Mouse (Mus musculus) small intestine, adult 2 months (tissue): ENCODE data around the gene Tdgf1. TPM values are rescaled to one million over a fixed set of nuclear protein-coding genes. Genes with fewer than 3 reads are reported as not detected.

Experiments used
- H3K27ac ChIP-seq: fragments of 200-500 bp; 2 replicates; pipeline ENCODE4 v1.5.1; 2012; ENCODE audit warnings: low read depth, low read length, control low read depth, inconsistent platforms; ENCODE audit not compliant: insufficient read depth
- H3K27me3 ChIP-seq: fragments of 200-500 bp; 2 replicates; pipeline ENCODE4 v1.6.1; 2012; ENCODE audit warnings: mild to moderate bottlenecking, moderate library complexity, low read length, inconsistent platforms; ENCODE audit not compliant: control insufficient read depth, insufficient read depth
- H3K36me3 ChIP-seq: fragments of 200-500 bp; 2 replicates; pipeline ENCODE4 v1.6.1; 2012; ENCODE audit warnings: mild to moderate bottlenecking, low read length, control low read depth, inconsistent platforms; ENCODE audit not compliant: control insufficient read depth, insufficient read depth
- H3K4me1 ChIP-seq: fragments of 200-500 bp; 2 replicates; pipeline ENCODE4 v1.6.1; 2012; ENCODE audit warnings: low read length, inconsistent platforms, mixed read lengths; ENCODE audit not compliant: control insufficient read depth, insufficient read depth, insufficient read length
- H3K4me3 ChIP-seq: fragments of 200-500 bp; 2 replicates; pipeline ENCODE4 v1.5.1; 2012; ENCODE audit warnings: low read depth, mild to moderate bottlenecking, control low read depth, inconsistent platforms, low read length, moderate library complexity
- CTCF ChIP-seq: fragments of 200-500 bp; IDR thresholded peaks from 2 replicates; pipeline ENCODE4 v1.5.1; 2012; ENCODE audit warnings: low read depth, mild to moderate bottlenecking, control low read depth, inconsistent platforms, low read length, moderate library complexity, mixed read lengths; ENCODE audit not compliant: insufficient replicate concordance, insufficient read length; ENCODE audit errors: extremely low read depth
- POLR2A ChIP-seq: fragments of 200-500 bp; IDR thresholded peaks from 2 replicates; pipeline ENCODE4 v1.6.1; 2012; ENCODE audit warnings: low read depth, mild to moderate bottlenecking, control low read depth, inconsistent platforms, low read length, moderate library complexity
- WGBS: fragments of 180-500 bp; shearing (Covaris S2); methylation state at CpG from one replicate; pipeline ENCODE4 v1.1.7; 2018; 5-methylcytosine and 5-hydroxymethylcytosine counted together
- polyA plus RNA-seq: library from polyadenylated mRNA; depleted of rRNA; stranded (reverse); fragments of >200 nt; gene quantifications from 2 replicates; pipeline ENCODE4 v1.2.3, GENCODE M21; 2012

Gene Tdgf1
- polyA plus RNA-seq, 1 experiment, result not detected

DNA sequence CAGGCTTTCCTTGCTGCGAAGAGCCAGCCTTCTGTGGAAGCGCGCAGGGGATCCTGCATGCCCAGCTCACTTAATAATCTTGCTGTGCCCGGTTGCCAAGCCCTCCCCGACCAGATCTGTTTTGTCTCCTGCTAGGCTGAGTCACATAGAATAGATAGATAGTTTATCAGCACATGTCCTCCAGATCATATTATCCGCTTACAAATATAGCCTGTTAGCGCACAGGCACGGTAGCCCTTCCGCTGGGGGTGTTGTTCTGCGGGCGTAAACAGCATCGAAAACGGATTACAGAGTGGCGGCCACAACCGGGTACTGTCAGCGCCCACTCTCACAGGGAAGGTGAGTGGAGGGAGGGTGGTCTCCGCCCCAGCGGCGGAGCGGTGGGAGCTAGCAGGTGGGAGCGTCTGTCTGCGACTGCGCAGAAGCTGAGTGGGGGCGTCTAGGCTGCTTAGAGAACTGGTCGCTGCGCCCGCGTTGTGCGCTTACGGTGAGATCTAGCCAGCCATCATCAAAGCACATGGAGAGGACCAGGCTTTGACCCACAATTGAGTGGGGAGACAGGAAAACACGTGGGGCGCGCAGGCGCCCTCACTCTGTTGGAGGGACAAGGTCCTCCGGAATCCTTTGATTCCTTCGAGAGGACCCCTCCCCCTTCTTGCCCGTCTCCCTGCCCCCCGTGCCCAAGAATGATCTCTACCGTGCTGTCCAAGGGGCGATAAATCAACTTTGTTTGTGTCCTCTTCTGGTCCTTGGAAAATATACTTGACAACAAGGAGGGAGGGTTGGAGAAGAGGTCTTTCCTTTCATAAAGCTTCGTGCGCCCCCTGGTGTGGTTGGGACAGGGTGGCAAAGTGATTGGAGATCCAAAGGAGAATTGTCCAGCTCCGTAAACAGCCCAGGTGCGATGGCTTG is 7.8 kb upstream of the Tdgf1 start:
- H3K27ac ChIP-seq, result no peak overlapping the region
- 2% methylated on average over 44 of the region's 44 CpGs for WGBS
- 0 out of 2 replicates have a peak, but pooled peaks cover 4% of the 10 kb centered on the region for H3K27me3 ChIP-seq
- no peaks in the 10 kb centered on the region for H3K36me3 ChIP-seq
- H3K4me1 ChIP-seq, result no peaks in the 10 kb centered on the region
- H3K4me3 ChIP-seq, result peak overlapping the region; percentile 34
- TF ChIP-seq CTCF (peak; percentile 37; the same call in 1 of the 2 replicates), POLR2A (no peak)

GRCm38 (mm10) chr9:110952931-110953549 is 7.1 kb upstream of the Tdgf1 start:
- H3K27me3 ChIP-seq, result 0 out of 2 replicates have a peak, but pooled peaks cover 4% of the 10 kb centered on the region
- no peak overlapping the region for H3K27ac ChIP-seq
- no peaks in the 10 kb centered on the region for H3K36me3 ChIP-seq
- WGBS, result 47% methylated on average over 5 of the region's 5 CpGs
- no peaks in the 10 kb centered on the region for H3K4me1 ChIP-seq
- TF ChIP-seq CTCF (no peak), POLR2A (no peak)
- no peak overlapping the region for H3K4me3 ChIP-seq

- TF ChIP-seq CTCF (no peak), POLR2A (no peak)
- Histone ChIP-seq H3K4me1 (no peaks in the 10 kb centered on the region), H3K36me3 (no peaks in the 10 kb centered on the region), H3K27ac (no peak overlapping the region), H3K4me3 (no peak overlapping the region), H3K27me3 (0 out of 2 replicates have a peak, but pooled peaks cover 4% of the 10 kb centered on the region)
- WGBS, result 48% methylated on average over 6 of the region's 6 CpGs
These were observed 6.4 kb upstream of the Tdgf1 start for GRCm38 (mm10) chr9:110952398-110952797.

GRCm38 (mm10) chr9:110951866-110952265 is 5.9 kb upstream of the Tdgf1 start:
- Histone ChIP-seq H3K4me3 (no peak overlapping the region), H3K36me3 (no peaks in the 10 kb centered on the region), H3K27me3 (0 out of 2 replicates have a peak, but pooled peaks cover 4% of the 10 kb centered on the region), H3K27ac (no peak overlapping the region), H3K4me1 (no peaks in the 10 kb centered on the region)
- WGBS, result 90% methylated on average over 13 of the region's 13 CpGs
- TF ChIP-seq CTCF (no peak), POLR2A (no peak)

DNA sequence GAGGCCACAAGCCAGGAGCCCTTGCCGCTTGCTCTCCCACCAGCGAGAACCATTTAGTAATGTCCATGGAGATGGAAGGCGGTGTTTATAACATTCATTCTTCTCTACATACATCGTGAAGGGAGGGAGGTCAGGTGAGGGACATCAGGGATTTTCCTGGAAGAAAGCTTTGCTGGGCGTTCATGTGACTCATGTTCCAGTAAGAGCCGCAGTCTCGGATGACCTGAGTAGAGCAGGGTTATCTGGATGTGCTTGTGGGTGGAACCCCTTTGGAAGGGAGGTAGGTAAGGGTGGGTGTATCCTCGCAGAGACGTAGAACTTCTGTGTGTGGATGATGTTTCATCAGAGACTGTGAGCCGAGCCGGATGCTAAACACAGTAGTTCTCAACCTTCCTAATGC is 5.4 kb upstream of the Tdgf1 start, which contains the start of gene Lrrc2:
Lrrc2 (plus strand) TSS at position 149 of the 400 bp plus-strand sequence.
- H3K4me1 ChIP-seq, result no peaks in the 10 kb centered on the region
- no peak within 1 kb of the TSS for H3K4me3 ChIP-seq
- H3K27me3 ChIP-seq, result 0 out of 2 replicates have a peak, but pooled peaks cover 6% of the 10 kb centered on the region
- TF ChIP-seq POLR2A, result no peak
- TF ChIP-seq CTCF, result no peak
- no peaks in the 10 kb centered on the region for H3K36me3 ChIP-seq
- 68% methylated on average over 11 of the region's 11 CpGs for WGBS
- no peak within 1 kb of the TSS for H3K27ac ChIP-seq

DNA sequence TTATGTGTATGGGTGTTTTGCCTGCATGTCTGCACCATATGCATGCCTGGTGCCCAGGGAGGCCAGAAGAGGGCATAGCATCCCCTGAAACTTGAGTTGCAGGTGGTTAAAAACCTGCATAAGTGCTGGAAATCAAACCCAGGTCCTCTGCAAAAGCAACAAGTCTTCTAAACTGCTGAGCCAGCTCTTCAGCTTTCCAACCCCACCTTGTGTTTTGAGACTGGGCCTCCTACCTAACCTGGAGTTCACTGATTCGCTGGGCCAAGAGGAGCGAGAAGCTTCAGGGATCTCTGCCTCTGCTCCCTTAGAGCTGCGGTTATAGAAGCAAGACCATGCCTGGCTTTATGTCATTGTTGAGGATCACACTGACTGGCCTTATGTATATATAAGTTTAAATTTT is 4.2 kb upstream of the Tdgf1 start:
- Histone ChIP-seq H3K4me1 (no peaks in the 10 kb centered on the region), H3K4me3 (no peak overlapping the region), H3K36me3 (no peaks in the 10 kb centered on the region), H3K27ac (no peak overlapping the region), H3K27me3 (0 out of 2 replicates have a peak, but pooled peaks cover 6% of the 10 kb centered on the region)
- 98% methylated on average over 3 of the region's 3 CpGs for WGBS
- no peak for TF ChIP-seq CTCF
- TF ChIP-seq POLR2A, result no peak
